Mouse (Mus musculus) MN1 (cell line): ENCODE results near the gene Pja2.
"Not testable (repeated sequence)": the region's sequence is repeated elsewhere in the genome, so short reads cannot be mapped to it uniquely, and the experiment has no call there.

Experiments
- DNase-seq: peaks from one replicate; pipeline ENCODE4 v3.0.0-alpha.2; 2016; ENCODE audit warnings: low spot score

Pja2 gene

DNA sequence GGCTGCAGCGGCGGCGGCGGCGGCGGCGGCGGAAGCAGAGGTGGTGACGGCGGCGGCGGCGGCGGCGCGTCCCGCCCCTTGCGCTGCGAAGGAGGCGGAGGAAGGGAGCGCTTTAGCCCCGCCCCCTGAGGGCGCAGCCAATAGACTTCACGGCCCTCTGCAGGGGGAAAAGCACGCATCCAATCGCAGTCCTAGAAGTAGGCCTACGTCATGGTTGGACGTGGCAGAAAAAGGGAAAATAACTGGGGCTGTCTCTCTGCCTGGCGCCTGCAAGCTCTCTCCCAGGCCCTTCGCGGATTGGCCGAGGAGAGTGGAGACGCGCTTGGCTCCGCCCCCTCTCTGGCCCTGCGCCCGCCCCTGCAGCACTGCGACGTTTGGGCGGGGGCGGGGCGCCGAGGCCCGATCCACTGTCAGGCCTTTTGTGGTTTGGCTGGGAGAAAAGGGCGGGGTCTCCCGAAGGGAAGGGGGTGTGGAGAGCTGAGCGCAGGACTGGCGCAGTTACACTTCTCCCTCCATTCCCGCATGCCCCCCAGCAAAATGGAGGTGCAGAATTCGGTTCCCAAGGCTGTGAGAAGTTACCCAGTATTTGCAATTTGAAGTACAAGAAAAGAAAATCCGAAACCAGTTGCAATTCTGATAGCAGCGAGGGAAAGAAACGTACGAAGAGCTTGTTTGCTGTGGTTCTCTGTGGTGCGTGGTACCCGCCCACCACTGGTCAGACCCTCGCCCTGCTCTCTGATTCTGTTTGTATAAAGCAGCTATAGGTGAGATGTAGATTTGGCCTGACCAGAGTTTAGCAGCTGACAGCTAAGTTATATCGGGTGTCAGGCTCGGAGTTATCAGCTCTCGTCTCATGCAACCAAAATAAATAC lies at the start of gene Pja2:
Gene Pja2 (minus strand): TSS at position 19 of the 872 bp plus-strand sequence.
- DNase-seq = peak; percentile 100

DNA sequence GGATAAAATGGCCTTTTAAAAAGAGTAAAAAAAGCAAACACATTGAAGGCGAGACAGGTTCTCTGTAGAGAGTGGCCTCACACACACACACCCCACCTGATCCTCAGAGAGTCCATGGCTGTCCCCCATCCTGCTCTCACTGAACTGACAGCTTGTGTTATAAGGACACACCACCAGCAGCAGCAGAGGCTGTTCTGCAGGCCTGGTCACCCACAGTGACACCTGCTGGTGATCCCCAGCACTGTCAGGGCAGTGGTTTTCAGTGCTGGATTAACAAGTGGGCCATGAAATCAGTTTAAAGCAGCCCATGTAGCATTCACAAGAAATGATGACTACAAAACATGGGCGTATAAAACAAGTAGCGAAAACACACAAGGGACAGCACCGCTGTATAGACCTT lies 43.6 kb upstream of the Pja2 start:
- peak; percentile 68 for DNase-seq

DNA sequence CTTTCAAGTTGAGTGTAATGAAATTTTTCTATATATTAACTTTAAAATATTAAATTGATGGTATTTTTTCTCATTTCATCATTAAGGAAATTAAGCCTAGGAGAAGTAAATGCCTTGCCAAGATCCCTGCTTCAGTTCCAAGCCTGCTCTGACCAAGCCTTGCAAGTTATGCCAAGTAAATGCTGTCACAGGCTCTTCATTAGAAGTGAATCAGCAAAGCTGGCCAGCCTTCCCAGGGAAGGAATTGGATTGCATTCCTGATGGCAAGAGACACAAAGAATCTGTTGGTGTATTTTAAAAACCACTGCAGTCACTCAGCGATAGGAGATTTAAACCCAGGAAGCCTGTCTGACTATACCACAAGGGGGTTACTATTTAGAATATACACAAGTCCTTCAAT lies 32.0 kb upstream of the Pja2 start:
- DNase-seq = peak; percentile 41

DNA sequence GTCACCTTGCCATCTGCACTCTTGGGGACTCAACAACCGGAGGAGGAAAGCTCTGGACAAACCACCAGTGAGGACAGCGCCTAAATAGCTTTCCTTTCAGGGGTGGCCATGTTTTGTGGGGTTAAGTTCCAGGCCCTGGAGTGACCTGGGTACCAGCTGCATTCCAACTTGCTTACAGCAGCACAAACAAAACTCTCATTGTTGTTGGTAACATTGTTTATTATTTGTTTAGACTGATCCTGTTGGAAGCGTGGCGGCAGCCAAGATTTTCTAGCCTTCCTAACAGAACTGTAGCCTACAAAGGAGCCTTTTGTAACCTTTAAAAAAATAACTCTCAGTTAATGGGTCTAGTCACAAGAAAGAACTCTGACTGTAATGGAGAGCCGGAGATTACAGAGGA lies 30.9 kb upstream of the Pja2 start:
- DNase-seq = no peak

DNA sequence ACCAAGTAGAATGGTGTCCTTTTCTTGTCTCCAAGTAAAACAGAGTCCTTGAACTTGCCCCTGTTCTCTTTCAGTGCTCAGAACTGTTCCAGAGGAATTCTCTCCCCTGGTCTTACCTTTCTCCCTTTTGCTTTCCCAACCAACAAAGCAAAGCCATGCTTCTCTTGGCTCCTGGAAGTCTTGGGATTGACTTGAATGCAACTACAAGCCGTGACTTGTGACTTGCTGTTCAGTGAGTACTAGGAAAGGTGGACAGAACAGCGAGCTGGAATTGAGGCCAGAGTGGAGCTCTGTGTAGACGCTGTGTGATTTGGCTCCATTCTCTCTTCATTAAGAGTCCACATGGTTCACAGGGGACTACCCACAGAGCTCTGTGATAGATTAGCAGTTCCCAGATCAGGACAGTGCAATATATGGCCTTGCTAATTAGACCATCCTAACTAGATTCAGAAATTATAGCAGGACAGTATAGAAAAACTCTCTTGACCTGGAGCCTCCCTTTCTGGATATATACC lies 30.3 kb upstream of the Pja2 start:
- DNase-seq = no peak

DNA sequence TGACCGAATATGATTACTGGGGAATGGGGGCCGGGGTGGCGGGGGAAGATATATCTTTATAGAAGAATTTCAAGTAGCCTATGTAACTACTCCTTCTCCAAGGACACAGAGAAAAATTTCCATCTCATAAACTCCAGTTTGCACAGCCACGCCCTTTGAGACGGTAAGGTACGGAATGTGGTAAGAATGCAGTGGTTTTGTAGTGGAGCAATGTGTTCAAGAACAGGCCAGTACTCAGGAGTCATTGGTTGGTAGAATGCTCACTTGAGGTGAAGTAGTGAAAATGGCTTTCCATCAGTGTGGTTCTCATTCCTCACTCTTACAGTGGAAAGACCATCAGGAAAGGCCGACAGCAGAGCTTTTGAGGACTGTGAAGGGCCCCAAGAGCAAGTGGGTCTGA lies 22.2 kb upstream of the Pja2 start:
- DNase-seq = no peak

DNA sequence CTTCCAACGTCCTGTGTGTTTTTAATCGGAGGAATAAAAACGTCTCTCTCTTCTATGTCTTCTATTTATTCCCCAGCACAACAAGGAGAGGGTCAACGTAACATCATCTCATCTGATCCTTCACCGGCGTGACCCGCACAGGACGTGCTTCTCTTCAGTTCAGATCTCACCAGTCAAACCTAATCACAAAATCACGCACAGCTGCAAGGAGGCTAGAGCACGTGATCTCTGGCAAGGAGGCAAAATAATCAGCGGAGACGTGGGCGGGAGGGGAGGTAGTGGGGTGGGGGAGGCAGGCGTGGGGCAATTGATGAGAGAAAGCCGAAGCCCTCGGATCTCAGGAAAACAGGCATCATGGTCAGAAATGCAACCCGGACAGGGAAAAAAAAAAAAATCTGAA lies 14.4 kb upstream of the Pja2 start:
- DNase-seq = no peak

DNA sequence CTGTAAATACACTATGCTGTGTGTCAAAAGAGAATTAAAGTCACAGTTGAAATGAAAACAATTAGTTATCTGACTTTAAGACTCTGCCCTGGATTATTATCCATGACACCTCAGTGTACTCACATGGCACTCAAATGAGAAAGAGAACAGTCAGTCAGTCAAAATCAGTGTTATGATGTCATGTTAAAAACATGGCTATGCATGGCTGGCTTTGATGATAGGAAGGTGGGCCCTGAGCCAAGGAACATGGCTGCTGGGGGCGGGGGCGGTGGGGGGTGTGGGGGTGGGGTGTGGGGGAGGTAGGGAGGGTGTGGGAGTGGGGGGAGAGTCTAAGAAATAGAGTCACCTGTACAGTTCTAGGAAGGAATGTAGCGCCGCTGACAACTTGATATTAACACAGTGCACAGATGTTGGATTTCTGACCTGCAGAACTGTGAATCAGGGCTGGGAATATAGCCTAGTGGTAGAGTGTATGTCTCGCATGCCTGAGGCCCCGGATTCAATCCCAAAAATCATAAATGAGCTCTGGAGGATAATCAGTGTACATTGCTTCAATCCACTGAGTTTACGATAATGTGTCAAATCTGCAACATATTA lies 13.0 kb upstream of the Pja2 start:
- no peak for DNase-seq

DNA sequence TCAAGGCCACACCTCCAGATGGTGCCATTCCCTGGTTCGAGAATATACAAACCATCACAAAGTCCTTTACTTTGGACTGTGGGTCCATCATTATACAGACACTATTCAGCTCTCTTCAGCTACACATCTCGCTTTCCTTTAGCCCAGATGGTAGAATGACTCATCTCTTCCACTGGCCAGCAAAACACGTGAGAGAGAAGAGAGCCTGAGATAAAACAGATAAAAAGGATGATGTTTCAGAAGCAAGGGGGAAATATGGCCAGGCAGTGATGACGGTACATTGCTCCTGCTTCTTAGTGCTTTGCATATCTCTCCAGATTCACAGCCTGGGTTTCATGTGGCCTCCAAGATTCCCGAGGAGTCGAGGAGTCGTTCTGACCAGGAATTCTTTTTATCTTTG lies 10.0 kb upstream of the Pja2 start:
- DNase-seq = peak; percentile 93

DNA sequence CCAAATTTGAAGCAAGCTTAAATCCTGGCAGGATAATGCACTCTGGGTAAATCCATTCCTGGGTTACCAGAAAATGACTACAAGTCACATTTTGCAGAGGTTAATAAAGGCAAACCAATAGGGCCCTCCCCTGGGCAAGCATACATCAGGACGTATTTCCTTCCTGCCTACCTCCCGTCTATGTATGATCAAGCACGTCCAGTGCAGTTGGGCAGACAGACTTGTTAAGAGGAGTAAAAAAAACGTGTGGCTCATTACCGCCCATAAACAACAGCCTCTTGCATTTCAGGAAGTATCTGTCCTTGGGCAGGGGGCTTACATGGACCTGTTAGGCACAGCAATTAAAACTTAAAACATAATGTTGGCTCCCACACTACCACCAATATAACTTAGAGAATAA lies 8.0 kb upstream of the Pja2 start:
- no peak for DNase-seq

DNA sequence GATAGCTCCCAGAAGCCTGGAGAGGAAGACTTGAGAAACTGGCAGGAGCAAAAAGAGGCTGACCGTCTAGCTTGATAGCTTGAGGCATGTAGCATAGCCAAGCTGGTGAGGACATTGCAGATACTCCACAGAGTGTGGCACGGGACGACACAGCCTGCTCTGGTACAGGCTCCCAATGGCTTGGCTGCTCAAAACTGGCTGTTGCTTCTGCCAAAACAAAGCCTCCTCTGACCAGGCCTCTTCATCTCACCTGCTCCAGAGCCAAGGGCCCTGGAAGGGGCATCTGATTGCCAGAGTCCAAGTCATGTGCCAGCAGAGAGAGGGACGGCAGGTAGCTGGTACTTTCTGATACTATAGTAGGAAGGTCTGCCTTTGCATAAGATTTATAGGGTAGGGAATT lies 5.5 kb upstream of the Pja2 start:
- no peak for DNase-seq

DNA sequence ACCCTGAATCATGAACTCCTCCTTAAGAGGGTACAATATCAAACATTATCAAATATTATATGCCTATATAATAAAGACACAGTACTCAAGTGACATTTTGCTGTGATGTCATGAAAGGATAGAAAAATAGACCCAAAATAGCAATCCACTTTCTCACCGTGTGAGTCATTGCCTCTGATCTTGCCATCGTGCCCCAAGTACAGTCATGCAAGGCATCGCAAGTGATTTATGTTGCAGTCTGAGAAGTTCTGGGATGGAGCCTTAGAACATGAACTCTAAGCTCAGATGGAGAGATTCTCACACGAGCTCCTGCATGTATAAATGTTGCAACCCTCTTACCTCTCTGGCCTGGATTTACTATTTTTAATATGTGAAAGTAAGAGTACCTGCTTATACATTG lies 2.2 kb upstream of the Pja2 start:
- peak; percentile 28 for DNase-seq

DNA sequence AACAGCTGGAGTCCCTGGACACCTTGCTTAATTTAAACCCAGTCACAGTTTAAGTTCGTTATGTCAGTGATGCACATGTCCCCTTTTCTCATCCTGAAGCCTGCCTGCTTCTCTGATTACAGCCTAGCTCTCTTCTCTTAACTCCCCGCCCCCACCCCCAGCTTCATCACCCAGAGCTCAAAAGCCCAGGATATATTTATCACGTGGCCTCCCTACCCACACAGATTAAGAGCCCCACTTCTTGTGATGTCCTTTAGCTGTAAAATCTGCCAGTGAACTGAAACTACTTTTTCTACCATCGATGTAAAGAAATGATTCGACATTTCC lies 1.0 kb upstream of the Pja2 start:
- DNase-seq = no peak

DNA sequence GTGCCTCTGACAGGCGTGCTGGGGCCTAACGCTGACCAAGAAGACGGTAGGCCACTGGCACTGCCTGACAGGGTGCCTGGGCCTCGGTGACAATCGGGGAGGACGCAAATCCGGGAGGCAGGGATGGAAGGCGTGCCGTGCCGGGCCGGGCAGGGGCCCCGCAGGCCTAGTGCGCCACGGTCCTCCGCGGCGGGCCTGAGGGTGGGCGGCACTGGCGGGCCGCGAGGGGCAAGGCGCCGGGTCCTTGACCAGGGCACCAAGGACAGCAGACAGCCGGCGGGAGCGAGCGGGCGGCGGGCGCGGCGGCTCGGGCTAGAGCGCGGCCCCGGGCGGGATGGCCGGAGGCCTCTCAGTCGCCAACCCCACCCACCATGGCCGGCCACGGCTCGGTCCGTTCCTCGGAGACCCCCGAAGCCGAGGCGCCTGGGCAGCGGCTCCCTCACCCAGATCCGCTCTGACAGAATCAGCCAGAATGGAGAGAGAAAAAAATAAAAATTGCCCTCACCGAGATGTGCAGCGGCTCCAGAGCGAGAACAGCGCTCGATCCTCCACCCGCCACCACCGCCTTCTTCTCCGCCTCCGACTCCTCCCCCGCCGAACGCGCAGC lies 322 bp downstream of the Pja2 start:
- DNase-seq = peak; percentile 56

DNA sequence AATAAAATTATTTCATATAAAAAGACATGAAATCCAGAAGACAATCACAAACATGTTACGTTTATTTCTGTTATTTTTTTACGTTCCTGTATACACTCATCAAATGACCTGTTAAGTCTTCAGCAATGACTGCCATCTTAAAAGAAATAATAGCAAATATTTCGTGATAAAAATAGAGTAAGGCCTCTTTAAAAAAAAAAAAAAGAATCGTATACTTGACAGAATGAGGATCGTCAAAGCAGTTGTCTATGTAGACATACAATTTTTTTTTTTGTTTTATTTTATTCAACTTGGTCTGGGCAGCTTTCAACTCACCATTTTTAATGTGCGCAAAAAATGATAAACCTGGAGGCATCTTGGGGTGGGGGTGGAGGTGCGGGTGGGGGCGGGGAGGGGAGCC lies 831 bp downstream of the Pja2 start:
- peak; percentile 27 for DNase-seq

DNA sequence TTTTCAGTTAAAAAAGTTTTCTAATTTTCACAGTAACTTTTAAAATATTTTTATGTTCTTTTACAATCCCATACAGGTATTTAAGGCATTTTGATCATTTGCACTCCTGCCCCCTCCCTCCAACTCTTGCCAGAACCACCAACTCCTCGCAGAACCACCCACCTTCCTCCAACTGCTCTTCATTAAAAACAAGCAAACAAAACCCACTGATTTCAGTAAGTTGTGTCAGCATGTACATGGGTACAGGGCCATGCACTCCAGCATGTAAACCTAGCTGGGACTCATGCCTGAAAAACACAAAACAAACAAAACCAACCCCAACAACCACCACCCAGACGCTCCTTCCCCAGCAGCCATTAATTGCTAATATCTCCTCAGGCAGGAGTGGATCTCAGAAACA lies 7.2 kb downstream of the Pja2 start:
- no peak for DNase-seq

DNA sequence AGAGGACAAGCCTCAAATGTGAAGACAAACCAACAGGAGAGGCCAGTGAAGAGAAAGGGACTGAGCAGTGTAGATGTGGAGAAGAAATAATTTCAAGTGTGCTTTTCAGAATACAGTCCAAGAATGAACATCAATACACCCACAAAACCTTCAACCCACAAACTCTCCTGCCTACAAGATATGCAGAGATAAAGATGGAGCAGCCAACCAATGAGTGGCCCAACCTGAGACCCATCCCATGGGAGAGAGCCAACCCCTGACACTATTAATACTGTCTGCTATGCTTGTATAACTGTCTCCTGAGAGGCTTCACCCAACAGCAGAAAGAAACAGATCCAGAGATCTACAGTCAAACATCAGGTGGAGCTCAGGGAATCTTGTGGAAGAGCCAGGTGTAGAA lies 16.3 kb downstream of the Pja2 start:
- no peak for DNase-seq

DNA sequence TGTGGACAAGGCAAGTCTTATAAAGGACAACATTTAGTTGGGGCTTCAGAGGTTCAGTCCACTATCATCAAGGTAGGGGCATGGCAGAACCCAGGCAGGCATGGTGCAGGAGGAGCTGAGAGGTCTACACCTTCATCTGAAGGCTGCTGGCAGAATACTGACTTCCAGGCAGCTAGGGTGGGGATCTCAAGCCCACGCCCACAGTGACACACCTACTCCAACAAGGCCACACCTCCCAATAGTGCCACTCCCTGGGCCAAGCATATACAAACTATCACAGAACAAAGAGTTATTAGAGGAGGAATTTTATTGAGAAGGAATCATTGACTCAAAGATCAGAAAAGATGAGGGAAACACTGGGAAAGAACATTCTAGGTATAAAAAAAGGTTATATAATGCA lies 17.2 kb downstream of the Pja2 start:
- not testable (repeated sequence) for DNase-seq

DNA sequence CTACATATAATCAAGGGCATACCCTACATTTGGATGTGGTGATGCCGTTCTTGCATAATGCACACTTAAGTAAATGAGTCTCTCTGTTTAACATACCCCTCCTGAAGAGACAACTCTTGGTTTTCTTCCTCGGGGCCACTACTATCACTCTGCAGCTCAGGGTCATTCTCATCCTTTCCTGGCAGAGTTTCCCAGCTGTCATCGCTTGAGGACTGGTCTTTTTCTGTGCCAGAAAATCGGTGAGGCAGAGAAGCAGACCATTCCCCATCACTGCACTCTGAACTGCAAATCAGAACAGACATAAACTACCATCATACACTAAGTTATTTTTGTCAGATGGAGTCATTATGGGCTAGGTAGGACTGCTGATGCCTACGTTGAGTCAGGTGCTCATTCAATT lies 34.1 kb downstream of the Pja2 start:
- no peak for DNase-seq

DNA sequence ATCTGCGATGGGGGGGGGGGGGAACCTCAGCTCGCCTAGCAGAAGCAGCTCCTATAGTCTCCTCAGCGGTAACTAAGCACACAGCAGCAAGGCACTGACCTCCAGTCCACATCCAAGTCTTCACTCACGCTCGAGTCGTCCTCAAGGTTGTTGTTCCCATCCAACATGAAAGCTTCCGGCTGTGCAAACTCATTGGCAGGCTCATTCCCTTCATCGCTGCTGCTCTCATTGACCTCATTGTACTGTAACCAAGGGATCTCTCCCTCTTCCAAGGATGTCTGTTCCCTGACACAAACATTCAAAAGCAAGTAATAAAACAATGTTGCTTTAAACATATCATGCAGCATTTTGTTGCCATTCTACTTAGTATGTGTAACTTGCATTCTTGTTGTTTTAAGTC lies 39.0 kb downstream of the Pja2 start:
- DNase-seq = no peak

DNA sequence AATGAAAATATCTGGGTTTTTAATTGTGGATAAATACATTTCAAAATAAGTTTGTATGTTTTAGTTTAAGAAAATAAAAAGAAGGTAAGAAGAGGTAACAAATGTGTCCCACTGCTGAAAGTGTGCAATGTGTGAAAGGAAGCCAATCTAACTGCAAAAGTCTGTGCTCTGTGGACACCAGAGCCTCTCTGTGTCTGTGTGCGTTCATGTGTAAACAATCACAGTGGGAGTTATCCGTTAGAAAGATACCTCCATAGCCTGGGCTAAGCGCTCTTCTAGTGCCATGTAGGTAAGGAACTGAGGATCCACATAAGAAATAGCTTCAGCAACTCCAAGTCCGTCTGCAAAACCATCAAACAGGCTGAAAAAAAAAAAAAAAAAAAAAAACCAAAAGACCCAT lies 42.0 kb downstream of the Pja2 start:
- no peak for DNase-seq

DNA sequence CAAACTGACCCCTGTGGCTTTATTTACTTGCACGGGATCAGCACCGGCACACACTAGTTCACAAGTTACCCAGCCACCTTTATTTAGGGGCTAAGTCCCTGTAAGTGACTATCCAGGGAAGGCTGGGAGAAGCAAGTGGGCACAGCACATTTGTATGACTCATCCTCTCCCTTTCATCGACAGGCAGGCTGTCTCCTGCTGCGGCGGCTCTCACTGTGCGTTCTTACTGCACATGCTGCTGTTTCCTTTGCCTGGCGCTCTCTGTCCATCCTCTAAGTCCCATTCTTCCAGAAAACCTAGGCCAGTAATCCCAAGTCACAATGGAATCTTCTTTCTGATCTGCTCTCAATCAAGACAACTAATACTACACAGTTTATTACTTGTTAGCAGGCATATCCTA lies 43.7 kb downstream of the Pja2 start:
- peak; percentile 39 for DNase-seq

DNA sequence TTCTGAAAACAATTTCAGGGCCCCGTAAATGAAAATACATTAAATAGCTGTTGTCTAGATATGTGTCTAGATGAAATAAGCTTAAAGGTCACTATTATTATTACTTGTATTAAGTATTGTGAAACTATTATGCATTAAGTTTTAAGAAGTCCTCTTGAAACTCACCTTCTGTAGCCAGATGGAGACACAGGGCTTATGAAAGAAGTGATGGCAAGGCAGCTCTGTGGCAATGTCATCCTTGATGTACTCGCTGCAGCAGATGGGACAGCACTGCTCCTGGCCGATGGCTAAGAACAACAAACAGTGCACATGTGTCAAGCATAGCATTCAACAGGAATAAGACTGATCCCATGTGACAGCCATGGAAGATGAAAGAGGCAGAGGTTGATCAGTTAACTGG lies 44.9 kb downstream of the Pja2 start:
- DNase-seq = no peak
